Mouse (Mus musculus): ENCODE results near the gene Zbtb4. TPM values are rescaled to one million over a fixed set of nuclear protein-coding genes. Genes with fewer than 3 reads are reported as not detected.
A peak's percentile ranks its signal among the peaks of the same experiment; 100 is the strongest.

Zbtb4 gene
- polyA plus RNA-seq, 1 experiment from 2014 or later: 3.0 TPM

GRCm38 (mm10) chr11:69754233-69754632 is 11.5 kb upstream of the Zbtb4 start:
- Histone ChIP-seq H3K27ac (no peak overlapping the region), H3K27me3 (no peaks in the 10 kb centered on the region), H3K4me3 (no peak overlapping the region), H3K4me1 (peaks cover 36% of the 10 kb centered on the region), H3K9ac (no peak overlapping the region), H3K9me3 (no peaks in the 10 kb centered on the region), H3K36me3 (no peaks in the 10 kb centered on the region), H3K4me2 (no peak overlapping the region)
- no peak for ATAC-seq (ENCODE audit: borderline replicate concordance, extremely low read depth, low FRiP score, low TSS enrichment)
- 86% methylated on average over 5 of the region's 5 CpGs for WGBS

GRCm38 (mm10) chr11:69754701-69755100 is 11.0 kb upstream of the Zbtb4 start:
- H3K4me3 ChIP-seq: no peak overlapping the region
- WGBS: 50% methylated on average over 3 of the region's 3 CpGs
- no peak overlapping the region for H3K27ac ChIP-seq
- ATAC-seq (ENCODE audit: borderline replicate concordance, extremely low read depth, low FRiP score, low TSS enrichment): no peak
- no peak overlapping the region for H3K4me2 ChIP-seq
- H3K36me3 ChIP-seq: no peaks in the 10 kb centered on the region
- peaks cover 39% of the 10 kb centered on the region for H3K4me1 ChIP-seq
- no peak overlapping the region for H3K9ac ChIP-seq
- H3K27me3 ChIP-seq: no peaks in the 10 kb centered on the region
- no peaks in the 10 kb centered on the region for H3K9me3 ChIP-seq

- Histone ChIP-seq H3K36me3 (no peaks in the 10 kb centered on the region), H3K4me3 (peak overlapping the region; percentile 46), H3K4me2 (peak overlapping the region; percentile 81), H3K9me3 (no peaks in the 10 kb centered on the region), H3K9ac (peak overlapping the region; percentile 66), H3K27me3 (no peaks in the 10 kb centered on the region), H3K4me1 (peaks cover 50% of the 10 kb centered on the region), H3K27ac (peak overlapping the region; percentile 99; the same call in 1 of the 2 replicates)
- ATAC-seq (ENCODE audit: borderline replicate concordance, extremely low read depth, low FRiP score, low TSS enrichment): no peak
- WGBS: 31% methylated on average over 9 of the region's 9 CpGs
Observed at GRCm38 (mm10) chr11:69757303-69758089, 8.2 kb upstream of the Zbtb4 start.

GRCm38 (mm10) chr11:69758090-69758456 is 7.6 kb upstream of the Zbtb4 start:
- Histone ChIP-seq H3K9me3 (no peaks in the 10 kb centered on the region), H3K4me3 (peak overlapping the region; percentile 46), H3K4me1 (peaks cover 45% of the 10 kb centered on the region), H3K27me3 (no peaks in the 10 kb centered on the region), H3K9ac (peak overlapping the region; percentile 66), H3K27ac (peak overlapping the region; percentile 99), H3K36me3 (no peaks in the 10 kb centered on the region), H3K4me2 (peak overlapping the region; percentile 81)
- under 1% methylated on average over 26 of the region's 26 CpGs for WGBS
- peak; percentile 90 for ATAC-seq (ENCODE audit: borderline replicate concordance, extremely low read depth, low FRiP score, low TSS enrichment)

GRCm38 (mm10) chr11:69758478-69758970 is 7.2 kb upstream of the Zbtb4 start, which contains the start of gene Polr2a:
Polr2a (minus strand) TSS chr11:69758637.
- no peaks in the 10 kb centered on the region for H3K36me3 ChIP-seq
- no peaks in the 10 kb centered on the region for H3K9me3 ChIP-seq
- peaks cover 43% of the 10 kb centered on the region for H3K4me1 ChIP-seq
- H3K4me2 ChIP-seq: peak within 1 kb of the TSS; percentile 81
- H3K27me3 ChIP-seq: no peaks in the 10 kb centered on the region
- peak; percentile 97 for ATAC-seq (ENCODE audit: borderline replicate concordance, extremely low read depth, low FRiP score, low TSS enrichment)
- H3K4me3 ChIP-seq: peak within 1 kb of the TSS; percentile 46
- under 1% methylated on average over 36 of the region's 36 CpGs for WGBS
- peak within 1 kb of the TSS; percentile 66 for H3K9ac ChIP-seq
- H3K27ac ChIP-seq: peak within 1 kb of the TSS; percentile 99

GRCm38 (mm10) chr11:69758971-69759721 is 6.6 kb upstream of the Zbtb4 start:
- peak overlapping the region; percentile 60 for H3K9ac ChIP-seq
- peak overlapping the region; percentile 99 for H3K27ac ChIP-seq
- H3K9me3 ChIP-seq: no peaks in the 10 kb centered on the region
- peak overlapping the region; percentile 46 for H3K4me3 ChIP-seq
- peak overlapping the region; percentile 81 for H3K4me2 ChIP-seq
- H3K36me3 ChIP-seq: no peaks in the 10 kb centered on the region
- ATAC-seq (ENCODE audit: borderline replicate concordance, extremely low read depth, low FRiP score, low TSS enrichment): peak; percentile 89
- H3K4me1 ChIP-seq: peaks cover 39% of the 10 kb centered on the region
- no peaks in the 10 kb centered on the region for H3K27me3 ChIP-seq
- under 1% methylated on average over 37 of the region's 37 CpGs for WGBS

GRCm38 (mm10) chr11:69760160-69760900 is 5.4 kb upstream of the Zbtb4 start:
- no peaks in the 10 kb centered on the region for H3K27me3 ChIP-seq
- H3K4me1 ChIP-seq: peaks cover 36% of the 10 kb centered on the region
- no peak for ATAC-seq (ENCODE audit: borderline replicate concordance, extremely low read depth, low FRiP score, low TSS enrichment)
- 0 out of 2 replicates have a peak overlapping the region, but pooled peaks have one; percentile 4 for H3K9ac ChIP-seq
- no peak overlapping the region for H3K4me3 ChIP-seq
- WGBS: 81% methylated on average over 14 of the region's 14 CpGs
- peak overlapping the region; percentile 81 for H3K4me2 ChIP-seq
- H3K27ac ChIP-seq: peak overlapping the region; percentile 99
- H3K9me3 ChIP-seq: no peaks in the 10 kb centered on the region
- H3K36me3 ChIP-seq: no peaks in the 10 kb centered on the region

GRCm38 (mm10) chr11:69760901-69761200 is 4.9 kb upstream of the Zbtb4 start:
- WGBS: 92% methylated on average over 7 of the region's 7 CpGs
- Histone ChIP-seq H3K27me3 (no peaks in the 10 kb centered on the region), H3K4me2 (no peak overlapping the region), H3K9me3 (no peaks in the 10 kb centered on the region), H3K4me3 (no peak overlapping the region), H3K4me1 (peaks cover 33% of the 10 kb centered on the region), H3K27ac (no peak overlapping the region), H3K9ac (no peak overlapping the region), H3K36me3 (no peaks in the 10 kb centered on the region)
- ATAC-seq (ENCODE audit: borderline replicate concordance, extremely low read depth, low FRiP score, low TSS enrichment): no peak

- H3K4me2 ChIP-seq: no peak within 1 kb of the TSS
- H3K36me3 ChIP-seq: no peaks in the 10 kb centered on the region
- H3K27ac ChIP-seq: no peak within 1 kb of the TSS
- H3K27me3 ChIP-seq: no peaks in the 10 kb centered on the region
- no peak within 1 kb of the TSS for H3K9ac ChIP-seq
- H3K9me3 ChIP-seq: no peaks in the 10 kb centered on the region
- WGBS: 83% methylated on average over 1 of the region's 1 CpGs
- no peak within 1 kb of the TSS for H3K4me3 ChIP-seq
- H3K4me1 ChIP-seq: peaks cover 27% of the 10 kb centered on the region
- no peak for ATAC-seq (ENCODE audit: borderline replicate concordance, extremely low read depth, low FRiP score, low TSS enrichment)
Observed at GRCm38 (mm10) chr11:69761868-69762267, 3.8 kb upstream of the Zbtb4 start, which contains the start of gene Slc35g3. Slc35g3 (minus strand) TSS chr11:69761968.

- 68% methylated on average over 7 of the region's 7 CpGs for WGBS
- H3K36me3 ChIP-seq: no peaks in the 10 kb centered on the region
- no peak for ATAC-seq (ENCODE audit: borderline replicate concordance, extremely low read depth, low FRiP score, low TSS enrichment)
- H3K4me3 ChIP-seq: no peak overlapping the region
- no peak overlapping the region for H3K27ac ChIP-seq
- H3K4me2 ChIP-seq: no peak overlapping the region
- no peak overlapping the region for H3K9ac ChIP-seq
- no peaks in the 10 kb centered on the region for H3K9me3 ChIP-seq
- H3K4me1 ChIP-seq: peaks cover 36% of the 10 kb centered on the region
- H3K27me3 ChIP-seq: no peaks in the 10 kb centered on the region
Observed at GRCm38 (mm10) chr11:69763551-69763950, 2.2 kb upstream of the Zbtb4 start.

GRCm38 (mm10) chr11:69766126-69766609 is 456 bp downstream of the Zbtb4 start:
- peak; percentile 78 for ATAC-seq (ENCODE audit: borderline replicate concordance, extremely low read depth, low FRiP score, low TSS enrichment)
- peak overlapping the region; percentile 60 for H3K4me2 ChIP-seq

More at GRCm38 (mm10) chr11:69766126-69766609, 456 bp downstream of the Zbtb4 start:
- peak overlapping the region; percentile 86 for H3K4me3 ChIP-seq
- H3K9ac ChIP-seq: peak overlapping the region; percentile 94
- peaks cover 22% of the 10 kb centered on the region for H3K4me1 ChIP-seq
- no peaks in the 10 kb centered on the region for H3K27me3 ChIP-seq
- H3K9me3 ChIP-seq: no peaks in the 10 kb centered on the region
- under 1% methylated on average over 37 of the region's 37 CpGs for WGBS
- peak overlapping the region; percentile 93 for H3K27ac ChIP-seq
- H3K36me3 ChIP-seq: no peaks in the 10 kb centered on the region
